Mouse (Mus musculus) midbrain, embryonic 16.5 days (tissue): ENCODE measurements at regions not wholly inside any gene's neighbourhood (a gene's known extent, or its start where the extent isn't known, plus 50 kb on each side); places are given as distances from the start of the nearest gene placed in this dataset.
A peak's percentile ranks its signal among the peaks of the same experiment; 100 is the strongest.
"Not testable (repeated sequence)": the region's sequence is repeated elsewhere in the genome, so short reads cannot be mapped to it uniquely, and the experiment has no call there.

Experiments used
- ATAC-seq: fragments of 200-750 bp; cut with Nextera tagmentation; 2 replicates; pipeline ENCODE4 v1.8.0; 2017; ENCODE audit warnings: moderate TSS enrichment
- H3K27ac ChIP-seq: fragments of 300-500 bp; sonication (generic); 2 replicates; pipeline ENCODE4 v1.5.1; 2014; ENCODE audit warnings: mild to moderate bottlenecking, low read length, mixed read lengths
- H3K27me3 ChIP-seq: fragments of 300-500 bp; sonication (generic); 2 replicates; pipeline ENCODE4 v1.6.1; 2014; ENCODE audit warnings: low read depth, low read length, mixed read lengths; ENCODE audit not compliant: control insufficient read depth, insufficient read depth
- H3K36me3 ChIP-seq: fragments of 300-500 bp; sonication (generic); 2 replicates; pipeline ENCODE4 v1.6.1; 2014; ENCODE audit warnings: mild to moderate bottlenecking, low read length, moderate library complexity, mixed read lengths; ENCODE audit not compliant: control insufficient read depth, insufficient read depth
- H3K4me1 ChIP-seq: fragments of 300-500 bp; sonication (generic); 2 replicates; pipeline ENCODE4 v1.6.1; 2014; ENCODE audit warnings: mild to moderate bottlenecking, low read length, mixed read lengths; ENCODE audit not compliant: control insufficient read depth, insufficient read depth
- H3K4me2 ChIP-seq: fragments of 300-500 bp; sonication (generic); 2 replicates; pipeline ENCODE4 v1.6.1; 2014; ENCODE audit warnings: mild to moderate bottlenecking, low read length, mixed read lengths
- H3K4me3 ChIP-seq: fragments of 300-500 bp; sonication (generic); 2 replicates; pipeline ENCODE4 v1.5.1; 2014; ENCODE audit warnings: low read depth, mild to moderate bottlenecking, low read length, moderate library complexity, mixed read lengths
- H3K9ac ChIP-seq: fragments of 300-500 bp; sonication (generic); 2 replicates; pipeline ENCODE4 v1.6.1; 2014; ENCODE audit warnings: low read depth, low read length, mixed read lengths
- H3K9me3 ChIP-seq: fragments of 300-500 bp; sonication (generic); replicated peaks from 2 replicates; pipeline ENCODE4 v1.6.1; 2014; ENCODE audit warnings: mild to moderate bottlenecking, low read length, mixed read lengths; ENCODE audit not compliant: control insufficient read depth, poor library complexity, severe bottlenecking
- WGBS: fragments of 180-500 bp; shearing (Covaris S2); extraction: QIAGEN DNeasy Blood & Tissue Kit; methylation state at CpG from one replicate; pipeline ENCODE4 v1.1.7; 2014; 5-methylcytosine and 5-hydroxymethylcytosine counted together

DNA sequence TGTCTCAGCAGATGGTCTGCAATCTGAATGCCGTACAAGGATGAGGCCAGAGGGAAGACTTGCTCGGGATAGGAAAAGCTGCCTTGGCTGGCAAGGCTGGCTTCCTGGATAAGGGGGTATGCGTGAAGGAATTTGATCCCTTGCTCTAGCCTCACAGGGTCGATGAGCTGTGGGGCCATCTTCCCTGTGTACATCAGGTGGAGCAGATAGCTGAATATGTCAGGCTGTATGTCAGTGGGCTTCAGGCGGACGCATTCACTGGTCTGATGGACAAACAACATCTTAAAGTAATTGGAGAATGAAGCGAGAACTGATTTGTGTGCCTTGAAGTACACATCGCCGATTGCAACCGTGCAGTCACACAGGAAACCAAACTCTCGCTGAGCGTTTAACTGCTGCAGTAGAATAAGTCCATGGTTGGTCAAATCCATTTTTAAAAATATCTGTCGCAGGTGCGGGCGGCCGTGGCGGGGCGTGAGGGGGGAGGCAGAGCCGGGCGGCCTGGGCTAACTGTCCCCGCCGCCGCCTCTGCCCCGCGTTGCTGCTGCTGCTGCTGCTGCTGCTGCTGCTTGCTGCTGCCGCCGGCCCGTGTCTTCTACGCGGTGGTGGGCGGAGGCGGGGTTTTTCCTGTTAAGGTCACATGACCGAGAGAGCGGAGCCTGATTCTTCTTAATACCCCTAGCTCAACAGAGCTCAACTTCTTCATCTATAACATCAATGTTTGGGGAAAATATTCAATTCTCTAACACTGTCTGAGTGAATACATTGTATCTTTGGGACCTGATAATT lies 71.9 kb upstream of the Prkcq start:
- not testable (repeated sequence) for H3K9me3 ChIP-seq, H3K9ac ChIP-seq, H3K27ac ChIP-seq, H3K27me3 ChIP-seq, H3K4me1 ChIP-seq, H3K36me3 ChIP-seq
- peak; percentile 93 for ATAC-seq
- 41% methylated on average over 33 of the region's 34 CpGs for WGBS
- H3K4me3 ChIP-seq: peak overlapping the region; percentile 28
- H3K4me2 ChIP-seq: peak overlapping the region; percentile 48

GRCm38 (mm10) chr2:11113191-11113590 lies 58.7 kb upstream of the Prkcq start:
- 40% methylated on average over 8 of the region's 8 CpGs for WGBS
- Histone ChIP-seq H3K4me3 (no peak overlapping the region), H3K9me3 (no peaks in the 10 kb centered on the region), H3K4me1 (no peaks in the 10 kb centered on the region), H3K9ac (no peak overlapping the region), H3K27ac (no peak overlapping the region), H3K27me3 (no peaks in the 10 kb centered on the region), H3K36me3 (no peaks in the 10 kb centered on the region), H3K4me2 (no peak overlapping the region)
- no peak for ATAC-seq

- Histone ChIP-seq H3K4me3 (no peak overlapping the region), H3K27me3 (no peaks in the 10 kb centered on the region), H3K27ac (no peak overlapping the region), H3K9ac (no peak overlapping the region), H3K36me3 (no peaks in the 10 kb centered on the region), H3K9me3 (no peaks in the 10 kb centered on the region), H3K4me1 (no peaks in the 10 kb centered on the region), H3K4me2 (no peak overlapping the region)
- 95% methylated on average over 1 of the region's 1 CpGs for WGBS
- no peak for ATAC-seq
Observed at GRCm38 (mm10) chr2:11118625-11119024, 53.3 kb upstream of the Prkcq start.

GRCm38 (mm10) chr2:11119301-11119700 lies 52.6 kb upstream of the Prkcq start:
- Histone ChIP-seq H3K9ac (no peak overlapping the region), H3K27ac (no peak overlapping the region), H3K4me2 (no peak overlapping the region), H3K4me1 (no peaks in the 10 kb centered on the region), H3K4me3 (no peak overlapping the region), H3K36me3 (no peaks in the 10 kb centered on the region), H3K9me3 (no peaks in the 10 kb centered on the region), H3K27me3 (no peaks in the 10 kb centered on the region)
- 73% methylated on average over 9 of the region's 9 CpGs for WGBS
- no peak for ATAC-seq
